Mouse (Mus musculus): ENCODE results near the gene Creg2.

GRCm38 (mm10) chr1:39691061-39691460, 39.8 kb upstream of the Creg2 start:
- TF ChIP-seq CTCF (IDR thresholded peaks at IDR 0.05; ENCODE audit: extremely low read depth, insufficient read length, insufficient replicate concordance, low read depth, low read length) (no peak), POLR2A (IDR thresholded peaks at IDR 0.05; ENCODE audit: low read depth, low read length) (no peak)

Measured in small intestine, adult 2 months (tissue).